Mouse (Mus musculus) kidney, adult 2 months (tissue): Measurements from ENCODE around the gene Stk24. TPM values are rescaled to one million over a fixed set of nuclear protein-coding genes. Genes with fewer than 3 reads are reported as not detected.

Experiments used
- DNase-seq: peaks from one replicate; pipeline ENCODE4 v3.0.0; 2021
- H3K27ac ChIP-seq: fragments of 200-500 bp; 2 replicates; pipeline ENCODE4 v1.5.1; 2012; ENCODE audit warnings: low read depth, low read length, control low read depth, inconsistent platforms; ENCODE audit not compliant: insufficient read depth
- H3K27me3 ChIP-seq: fragments of 200-500 bp; replicated peaks from 2 replicates; pipeline ENCODE4 v1.6.1; 2012; ENCODE audit warnings: mild to moderate bottlenecking, moderate library complexity, low read length, inconsistent platforms; ENCODE audit not compliant: control insufficient read depth, insufficient read depth
- H3K36me3 ChIP-seq: fragments of 200-500 bp; 2 replicates; pipeline ENCODE4 v1.6.1; 2012; ENCODE audit warnings: mild to moderate bottlenecking, moderate library complexity, low read length, inconsistent platforms; ENCODE audit not compliant: control insufficient read depth, insufficient read depth
- H3K4me1 ChIP-seq: fragments of 200-500 bp; 2 replicates; pipeline ENCODE4 v1.6.1; 2011; ENCODE audit warnings: low read length; ENCODE audit not compliant: control insufficient read depth, insufficient read depth
- H3K4me3 ChIP-seq: fragments of 200-500 bp; 2 replicates; pipeline ENCODE4 v1.5.1; 2011; ENCODE audit warnings: mild to moderate bottlenecking, low read depth, low read length, control low read depth; ENCODE audit not compliant: insufficient read depth
- CTCF ChIP-seq: fragments of 200-500 bp; conservative IDR thresholded peaks from 2 replicates; pipeline ENCODE4 v1.5.1; 2011; ENCODE audit warnings: low read depth, mild to moderate bottlenecking, control low read depth, low read length, moderate library complexity, mixed read lengths; ENCODE audit not compliant: insufficient read depth, insufficient read length
- POLR2A ChIP-seq: fragments of 200-500 bp; IDR thresholded peaks from one replicate; pipeline ENCODE4 v1.6.1; 2011; ENCODE audit warnings: low read depth, low read length, control low read depth
- WGBS: fragments of 180-500 bp; shearing (Covaris S2); methylation state at CpG from one replicate; pipeline ENCODE4 v1.1.7; 2018; 5-methylcytosine and 5-hydroxymethylcytosine counted together
- polyA plus RNA-seq: library from polyadenylated mRNA; depleted of rRNA; stranded (reverse); fragments of >200 nt; gene quantifications from 2 replicates; pipeline ENCODE4 v1.2.3, GENCODE M21; 2012

Gene Stk24
- polyA plus RNA-seq, 1 experiment: 27.1 TPM

DNA sequence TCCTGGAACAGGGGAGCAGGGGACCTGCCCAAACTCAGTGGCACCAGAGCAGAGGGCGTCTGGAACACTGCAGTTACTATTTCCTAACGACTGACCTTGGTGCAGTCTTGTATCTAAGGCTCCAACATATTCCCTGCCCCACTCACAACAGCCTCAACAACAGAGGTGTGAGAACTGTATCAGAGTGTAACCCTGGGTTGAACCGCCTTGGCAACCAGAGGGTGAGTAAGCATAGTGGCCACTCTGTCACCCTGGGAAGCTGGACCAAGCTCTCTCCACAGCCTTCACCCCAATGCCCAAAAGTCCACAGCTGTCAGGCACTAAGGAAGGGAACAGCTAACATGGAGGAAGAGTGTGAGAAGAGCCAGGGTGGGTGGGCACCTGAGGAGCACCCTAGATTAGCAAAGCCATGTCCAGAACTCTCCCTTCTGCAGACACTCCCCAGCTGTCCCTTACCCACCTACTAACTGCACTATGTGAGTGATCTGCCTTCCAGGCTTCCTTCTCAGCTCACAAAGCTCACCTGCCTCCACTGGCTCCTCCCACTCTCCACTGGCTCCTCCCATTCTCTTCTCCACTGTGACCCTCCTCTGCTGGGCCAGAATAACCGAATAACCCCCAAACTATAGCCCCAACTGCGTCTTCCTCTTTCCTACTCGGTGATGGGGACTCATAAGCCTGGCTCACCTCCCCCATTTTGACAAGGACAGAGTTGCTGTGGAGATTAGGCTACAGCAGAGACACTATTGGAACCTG lies 69.3 kb downstream of the Stk24 start:
- H3K36me3 ChIP-seq: no peaks in the 10 kb centered on the region
- TF ChIP-seq CTCF (no peak), POLR2A (no peak)
- no peaks in the 10 kb centered on the region for H3K27me3 ChIP-seq
- DNase-seq: no peak
- no peak overlapping the region for H3K27ac ChIP-seq
- WGBS: 73% methylated on average over 6 of the region's 6 CpGs
- H3K4me3 ChIP-seq: no peak overlapping the region
- peaks cover 15% of the 10 kb centered on the region for H3K4me1 ChIP-seq

DNA sequence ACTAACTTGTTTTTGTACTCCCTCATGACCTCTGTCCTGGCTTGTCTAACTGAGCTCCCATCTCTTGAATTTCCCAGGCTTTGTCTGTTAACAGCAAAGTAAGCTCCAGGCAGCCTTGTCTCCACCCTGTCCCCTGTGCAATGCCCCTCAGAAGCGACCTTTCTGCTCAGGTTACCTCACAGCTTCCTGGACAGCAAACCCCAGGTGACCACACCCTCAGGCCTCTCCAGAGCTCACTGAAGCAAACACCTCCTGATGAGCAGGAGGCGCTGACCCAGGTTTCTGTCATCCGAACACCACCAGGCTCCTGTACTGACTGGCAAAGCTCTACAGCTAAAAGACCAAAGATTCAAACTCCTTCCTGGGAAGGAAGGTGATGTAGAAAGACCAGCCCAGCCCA lies 69.9 kb downstream of the Stk24 start:
- no peak for TF ChIP-seq CTCF
- TF ChIP-seq POLR2A: no peak
- Histone ChIP-seq H3K27me3 (no peaks in the 10 kb centered on the region), H3K4me3 (no peak overlapping the region), H3K36me3 (no peaks in the 10 kb centered on the region), H3K27ac (no peak overlapping the region), H3K4me1 (peaks cover 9% of the 10 kb centered on the region; the same call in 1 of the 2 replicates)
- WGBS: 52% methylated on average over 3 of the region's 3 CpGs
- peak; percentile 34 for DNase-seq

DNA sequence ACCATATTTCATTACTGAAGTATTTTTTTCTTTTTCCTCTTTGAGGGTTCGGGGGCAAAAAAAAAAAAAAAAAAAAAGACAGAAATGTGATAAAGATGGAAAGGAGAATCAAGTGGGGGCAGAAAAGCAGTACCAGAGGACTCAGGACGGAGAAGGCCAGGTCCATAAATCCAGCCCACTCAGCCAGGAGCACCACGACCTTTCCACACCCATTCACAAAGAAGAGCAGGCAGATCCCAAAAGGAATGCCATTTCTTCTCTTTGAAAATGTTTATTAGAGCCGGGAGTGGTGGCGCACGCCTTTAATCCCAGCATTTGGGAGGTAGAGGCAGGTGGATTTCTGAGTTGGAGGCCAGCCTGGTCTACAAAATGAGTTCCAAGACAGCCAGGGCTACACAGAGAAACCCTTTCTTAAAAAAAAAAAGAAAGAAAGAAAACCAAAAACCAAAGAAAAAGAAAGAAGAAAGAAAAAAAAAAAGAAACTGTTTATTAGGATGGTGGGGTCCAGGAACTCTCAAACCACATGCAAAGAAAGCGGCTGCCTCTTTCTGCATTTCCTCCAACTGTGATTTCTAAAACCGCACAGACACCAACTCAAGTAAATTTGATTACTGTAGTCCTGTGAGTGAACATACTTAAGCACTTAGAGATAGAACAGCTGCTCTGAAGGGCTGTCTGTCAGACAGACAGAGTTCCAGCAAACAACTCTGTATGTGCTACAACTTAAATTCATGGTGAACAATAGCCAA lies 74.3 kb downstream of the Stk24 start:
- peaks cover 7% of the 10 kb centered on the region; the same call in 1 of the 2 replicates for H3K4me1 ChIP-seq
- WGBS: 69% methylated on average over 8 of the region's 8 CpGs
- H3K36me3 ChIP-seq: no peaks in the 10 kb centered on the region
- no peak for DNase-seq
- no peaks in the 10 kb centered on the region for H3K27me3 ChIP-seq
- no peak overlapping the region for H3K27ac ChIP-seq
- H3K4me3 ChIP-seq: no peak overlapping the region
- TF ChIP-seq POLR2A (no peak), CTCF (no peak)

DNA sequence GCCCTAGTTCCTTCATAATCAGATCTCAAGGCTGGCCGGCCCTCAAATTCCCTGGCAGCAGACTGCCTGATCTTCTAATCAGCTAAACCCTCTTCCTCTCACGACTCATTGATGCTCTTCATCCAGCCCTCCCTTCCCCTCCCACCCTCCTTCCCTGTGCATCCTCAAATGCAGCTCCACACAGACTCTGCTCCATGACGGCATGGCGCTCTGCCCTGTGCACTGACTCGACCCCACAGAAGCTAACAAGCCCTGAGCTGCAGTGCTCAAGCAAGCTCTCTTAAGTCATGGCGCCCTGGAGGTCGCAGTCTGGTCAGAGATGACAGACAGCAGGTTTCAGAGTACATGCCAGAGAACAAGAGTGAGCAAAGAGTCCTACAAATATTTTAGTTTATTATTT lies 75.3 kb downstream of the Stk24 start:
- no peak for TF ChIP-seq POLR2A
- no peak for TF ChIP-seq CTCF
- WGBS: 62% methylated on average over 7 of the region's 7 CpGs
- Histone ChIP-seq H3K36me3 (no peaks in the 10 kb centered on the region), H3K27me3 (no peaks in the 10 kb centered on the region), H3K4me1 (no peaks in the 10 kb centered on the region), H3K27ac (no peak overlapping the region), H3K4me3 (no peak overlapping the region)
- DNase-seq: no peak

DNA sequence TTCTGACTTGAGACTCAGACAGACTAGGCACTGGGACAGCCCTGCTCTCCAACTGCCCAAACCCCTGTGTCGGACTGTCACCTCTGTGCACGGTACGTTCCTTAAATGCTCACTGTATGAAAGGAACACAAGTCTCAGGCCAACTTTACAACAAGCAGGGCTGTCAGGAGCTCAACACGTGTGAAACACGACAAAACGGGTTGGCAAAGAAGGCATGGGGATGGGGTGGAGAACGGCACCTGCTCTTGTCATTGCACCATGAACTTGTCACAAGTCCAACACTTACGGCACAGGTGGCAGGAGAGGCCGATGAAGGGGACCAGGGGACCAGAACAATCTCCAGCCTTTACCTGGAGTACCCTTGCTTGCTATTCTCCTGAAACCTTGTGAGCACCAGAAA lies 80.7 kb downstream of the Stk24 start:
- Histone ChIP-seq H3K27ac (no peak overlapping the region), H3K4me1 (peaks cover 9% of the 10 kb centered on the region), H3K36me3 (peaks cover 1% of the 10 kb centered on the region; the same call in 1 of the 2 replicates), H3K4me3 (no peak overlapping the region), H3K27me3 (no peaks in the 10 kb centered on the region)
- 72% methylated on average over 9 of the region's 9 CpGs for whole genome bisulfite sequencing
- no peak for TF ChIP-seq POLR2A
- TF ChIP-seq CTCF: no peak
- no peak for DNase-seq

DNA sequence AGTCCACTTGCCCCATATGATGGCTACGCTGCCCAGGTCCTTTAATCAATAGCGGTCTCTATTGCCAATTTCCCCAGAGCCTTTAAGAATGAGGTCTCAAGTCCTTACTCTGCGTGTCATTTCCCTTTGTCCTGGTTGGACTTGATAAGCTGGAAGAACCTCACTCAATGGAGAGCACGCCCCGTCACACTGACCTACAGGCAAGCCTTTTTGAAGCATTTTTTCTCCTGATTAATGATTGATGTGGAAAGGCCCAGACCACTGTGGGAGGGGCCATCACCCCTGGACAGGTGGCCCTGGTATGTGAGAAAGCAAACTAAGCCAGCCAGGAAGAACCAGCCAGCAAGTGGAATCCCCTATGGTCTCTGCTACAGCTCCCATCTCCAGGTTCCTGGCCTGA lies 81.3 kb downstream of the Stk24 start:
- no peak overlapping the region for H3K27ac ChIP-seq
- H3K4me3 ChIP-seq: no peak overlapping the region
- no peak for TF ChIP-seq POLR2A
- no peak for TF ChIP-seq CTCF
- peak; percentile 86 for DNase-seq
- peaks cover 9% of the 10 kb centered on the region for H3K4me1 ChIP-seq
- no peaks in the 10 kb centered on the region for H3K27me3 ChIP-seq
- peaks cover 1% of the 10 kb centered on the region; the same call in 1 of the 2 replicates for H3K36me3 ChIP-seq
- 49% methylated on average over 5 of the region's 5 CpGs for WGBS

DNA sequence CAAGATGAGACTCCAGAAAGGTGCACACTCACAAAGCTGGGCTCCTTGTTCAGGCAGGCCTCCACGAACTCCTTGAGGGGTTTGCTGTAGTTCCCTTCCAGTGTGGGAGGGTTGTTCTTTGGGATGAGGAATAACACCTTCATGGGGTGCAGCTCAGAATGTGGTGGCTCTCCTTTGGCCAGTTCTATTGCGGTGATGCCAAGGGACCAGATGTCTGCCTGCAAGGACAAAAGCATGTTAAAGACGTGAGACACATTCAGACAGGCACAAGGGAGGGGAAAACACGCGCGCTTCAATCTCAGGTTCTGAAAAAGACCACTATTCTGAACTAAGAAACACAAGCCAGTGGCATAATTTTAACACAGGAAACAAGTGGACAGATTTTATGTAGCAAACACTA lies 82.7 kb downstream of the Stk24 start:
- Histone ChIP-seq H3K4me3 (no peak overlapping the region), H3K27me3 (no peaks in the 10 kb centered on the region), H3K36me3 (peaks cover 1% of the 10 kb centered on the region; the same call in 1 of the 2 replicates), H3K27ac (no peak overlapping the region), H3K4me1 (peaks cover 9% of the 10 kb centered on the region)
- no peak for DNase-seq
- WGBS: 94% methylated on average over 6 of the region's 6 CpGs
- TF ChIP-seq CTCF: no peak
- no peak for TF ChIP-seq POLR2A
